Mouse (Mus musculus): Measurements from ENCODE around the gene Adrb1.

- no peak for TF ChIP-seq CTCF (IDR thresholded peaks at IDR 0.05; ENCODE audit: borderline replicate concordance, extremely low read depth, insufficient read depth, insufficient read length)
- no peak for TF ChIP-seq POLR2A (IDR thresholded peaks at IDR 0.05; ENCODE audit: borderline replicate concordance, extremely low read depth, insufficient read depth, insufficient read length, poor library complexity, severe bottlenecking)
These were observed 39.7 kb upstream of the Adrb1 start for GRCm38 (mm10) chr19:56682297-56682696.

Data from brain, embryonic 14.5 days (tissue).